Mouse (Mus musculus) kidney, embryonic 15.5 days (tissue): Measurements from ENCODE around the gene Znrd1as. TPM values are rescaled to one million over a fixed set of nuclear protein-coding genes. Genes with fewer than 3 reads are reported as not detected.
A peak's percentile ranks its signal among the peaks of the same experiment; 100 is the strongest.

ENCODE experiments used
- ATAC-seq: fragments of 200-750 bp; cut with Nextera tagmentation; replicated peaks from 2 replicates; pipeline ENCODE4 v1.8.0; 2017; ENCODE audit warnings: moderate TSS enrichment; ENCODE audit not compliant: low FRiP score
- H3K27ac ChIP-seq: fragments of 300-500 bp; sonication (generic); 2 replicates; pipeline ENCODE4 v1.5.1; 2015; ENCODE audit warnings: mild to moderate bottlenecking, inconsistent platforms
- H3K27me3 ChIP-seq: fragments of 300-500 bp; sonication (generic); 2 replicates; pipeline ENCODE4 v1.6.1; 2015; ENCODE audit warnings: inconsistent platforms
- H3K36me3 ChIP-seq: fragments of 300-500 bp; sonication (generic); 2 replicates; pipeline ENCODE4 v1.6.1; 2015; ENCODE audit warnings: inconsistent platforms
- H3K4me1 ChIP-seq: fragments of 300-500 bp; sonication (generic); 2 replicates; pipeline ENCODE4 v1.6.1; 2015; ENCODE audit warnings: inconsistent platforms
- H3K4me2 ChIP-seq: fragments of 300-500 bp; sonication (generic); 2 replicates; pipeline ENCODE4 v1.6.1; 2015; ENCODE audit warnings: moderate library complexity, mild to moderate bottlenecking, inconsistent platforms
- H3K4me3 ChIP-seq: fragments of 300-500 bp; sonication (generic); replicated peaks from 2 replicates; pipeline ENCODE4 v1.5.1; 2015; ENCODE audit warnings: mild to moderate bottlenecking, inconsistent platforms
- H3K9ac ChIP-seq: fragments of 300-500 bp; sonication (generic); 2 replicates; pipeline ENCODE4 v1.6.1; 2015; ENCODE audit warnings: mild to moderate bottlenecking, inconsistent platforms
- H3K9me3 ChIP-seq: fragments of 300-500 bp; sonication (generic); replicated peaks from 2 replicates; pipeline ENCODE4 v1.6.1; 2016; ENCODE audit warnings: inconsistent platforms
- WGBS: fragments of 180-500 bp; shearing (Covaris S2); methylation state at CpG from one replicate; pipeline ENCODE4 v1.1.7; 2015; ENCODE audit warnings: mixed read lengths; 5-methylcytosine and 5-hydroxymethylcytosine counted together
- polyA plus RNA-seq: library from polyadenylated mRNA; unstranded; fragments of >200 nt; fragmentation: Nextera tagmentation; extraction: Ambion mirVana; gene quantifications from 2 replicates; pipeline ENCODE4 v1.2.1, GENCODE M21; 2015

Gene Znrd1as
- polyA plus RNA-seq, 1 experiment from 2014 or later, result 6.6 TPM

DNA sequence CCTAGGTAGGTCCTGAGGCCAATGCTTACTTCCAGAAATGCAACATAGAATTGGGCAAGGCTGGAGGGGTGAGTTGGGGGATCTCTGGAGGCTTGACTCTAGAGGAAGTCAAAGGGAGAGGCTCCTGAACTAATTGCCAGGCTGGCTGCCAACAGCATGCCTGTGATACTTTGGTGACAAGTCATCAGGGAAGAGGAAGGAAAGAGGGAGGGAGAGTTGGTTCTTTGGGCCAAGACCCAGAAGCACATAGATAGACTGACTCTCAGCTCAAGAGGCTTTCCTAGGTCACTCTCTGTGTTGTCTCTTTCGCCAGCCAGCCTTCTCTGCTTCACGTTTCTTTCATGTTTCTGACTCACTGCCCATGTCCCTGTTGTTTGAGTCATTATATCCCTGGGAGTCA, 26.6 kb upstream of the Znrd1as start:
- H3K27ac ChIP-seq, result no peak overlapping the region
- WGBS, result 66% methylated on average over 2 of the region's 2 CpGs
- ATAC-seq, result no peak

DNA sequence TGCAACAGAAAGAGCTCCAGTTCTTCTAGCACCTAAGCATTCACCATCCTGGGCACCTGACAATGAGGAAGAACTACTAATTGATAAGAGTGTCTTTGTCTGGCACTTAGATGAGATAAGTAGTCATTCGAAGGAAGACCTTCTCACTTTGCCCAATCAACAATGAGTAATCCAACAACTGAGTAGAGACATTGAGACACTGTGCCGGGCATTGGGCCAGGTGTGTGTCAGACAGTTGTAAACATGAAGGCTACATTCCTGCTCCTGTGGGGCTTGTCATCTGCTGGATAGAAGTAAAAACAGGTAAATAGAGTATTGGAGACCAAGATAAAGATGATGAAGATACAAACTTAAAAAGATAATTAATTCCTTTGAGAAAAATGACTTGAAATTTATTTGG, 20.3 kb upstream of the Znrd1as start:
- no peak for ATAC-seq

More for the DNA sequence above, 26.6 kb upstream of the Znrd1as start:
- H3K27me3 ChIP-seq, result peaks cover 5% of the 10 kb centered on the region
- H3K36me3 ChIP-seq, result no peaks in the 10 kb centered on the region
- peaks cover 4% of the 10 kb centered on the region; the same call in 1 of the 2 replicates for H3K4me1 ChIP-seq
- no peak overlapping the region for H3K4me3 ChIP-seq
- no peak overlapping the region for H3K9ac ChIP-seq
- H3K9me3 ChIP-seq, result no peaks in the 10 kb centered on the region
- no peak overlapping the region for H3K4me2 ChIP-seq

DNA sequence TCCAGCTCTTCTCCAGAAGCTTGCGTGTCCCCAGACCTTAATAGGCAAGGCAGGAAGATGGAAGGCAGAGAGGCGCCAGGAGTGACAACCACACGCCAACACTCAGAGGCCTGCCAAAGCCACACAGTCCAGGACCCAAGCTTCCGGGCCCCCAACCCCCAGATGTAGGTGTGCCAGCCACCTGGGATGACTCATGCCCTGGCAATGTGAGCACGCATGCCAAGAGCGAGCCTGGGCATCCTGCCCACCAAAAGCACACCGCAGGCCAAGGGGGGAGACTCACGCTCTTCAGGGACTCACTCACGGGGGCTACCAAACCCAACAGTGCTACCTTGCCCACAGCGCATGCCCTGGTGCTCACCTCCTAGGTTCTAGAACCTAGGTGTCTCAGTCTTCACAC, 16.0 kb upstream of the Znrd1as start:
- Histone ChIP-seq H3K27me3 (peaks cover 77% of the 10 kb centered on the region), H3K36me3 (no peaks in the 10 kb centered on the region), H3K9me3 (no peaks in the 10 kb centered on the region), H3K4me3 (peak overlapping the region; percentile 46), H3K27ac (no peak overlapping the region), H3K4me1 (peaks cover 30% of the 10 kb centered on the region), H3K4me2 (peak overlapping the region; percentile 77), H3K9ac (no peak overlapping the region)
- ATAC-seq, result 0 out of 2 replicates have a peak, but pooled peaks have one; percentile 13
- WGBS, result 46% methylated on average over 10 of the region's 10 CpGs

More for the DNA sequence above, 20.3 kb upstream of the Znrd1as start:
- no peaks in the 10 kb centered on the region for H3K36me3 ChIP-seq
- peaks cover 42% of the 10 kb centered on the region for H3K27me3 ChIP-seq
- WGBS, result 81% methylated on average over 2 of the region's 2 CpGs
- no peak overlapping the region for H3K4me3 ChIP-seq
- peaks cover 8% of the 10 kb centered on the region for H3K4me1 ChIP-seq
- no peak overlapping the region for H3K27ac ChIP-seq
- no peak overlapping the region for H3K4me2 ChIP-seq
- no peak overlapping the region for H3K9ac ChIP-seq
- H3K9me3 ChIP-seq, result no peaks in the 10 kb centered on the region

DNA sequence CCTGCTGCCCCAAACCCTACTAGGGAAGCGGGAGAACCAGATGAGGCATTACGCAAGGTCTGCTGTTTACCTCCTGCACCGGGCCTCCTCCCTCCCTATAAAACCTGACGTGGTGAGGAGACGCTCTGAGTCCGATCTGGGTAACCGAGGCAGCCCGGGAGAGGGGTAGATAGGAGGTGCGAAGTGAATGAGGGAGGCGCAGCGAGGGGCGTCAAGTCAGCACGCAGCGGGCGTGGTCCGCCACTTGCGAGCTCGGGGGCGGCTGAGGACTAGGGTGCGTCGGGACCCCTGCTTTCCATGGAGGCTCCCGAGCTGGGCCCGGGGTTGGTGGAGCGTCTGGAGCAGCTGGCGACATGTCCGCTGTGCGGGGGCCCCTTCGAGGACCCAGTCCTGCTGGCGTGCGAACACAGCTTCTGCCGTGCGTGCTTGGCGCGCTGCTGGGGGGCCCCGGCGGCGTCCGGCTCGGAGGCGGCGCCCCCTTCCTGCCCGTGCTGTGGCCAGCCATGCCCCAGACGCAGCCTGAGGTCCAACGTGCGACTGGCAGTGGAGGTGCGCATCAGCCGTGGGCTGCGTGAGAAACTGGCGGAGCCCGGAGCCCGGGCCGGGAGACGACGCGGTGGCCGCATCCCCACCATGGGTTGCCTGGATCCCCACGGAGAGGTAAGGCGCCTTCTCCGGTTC, 15.5 kb upstream of the Znrd1as start, which contains the start of gene Rnf39:
Rnf39 (plus strand) TSS at position 128 of the 681 bp plus-strand sequence.
- peak within 1 kb of the TSS; percentile 21; the same call in 1 of the 2 replicates for H3K9ac ChIP-seq
- no peaks in the 10 kb centered on the region for H3K36me3 ChIP-seq
- peak within 1 kb of the TSS; percentile 77 for H3K4me2 ChIP-seq
- H3K4me1 ChIP-seq, result peaks cover 36% of the 10 kb centered on the region
- H3K27ac ChIP-seq, result no peak within 1 kb of the TSS
- H3K9me3 ChIP-seq, result no peaks in the 10 kb centered on the region
- ATAC-seq, result 0 out of 2 replicates have a peak, but pooled peaks have one; percentile 7
- H3K27me3 ChIP-seq, result peaks cover 74% of the 10 kb centered on the region
- H3K4me3 ChIP-seq, result peak within 1 kb of the TSS; percentile 46
- WGBS, result 1% methylated on average over 57 of the region's 59 CpGs

GRCm38 (mm10) chr17:36943691-36944090, 14.7 kb upstream of the Znrd1as start:
- WGBS, result 1% methylated on average over 5 of the region's 5 CpGs
- Histone ChIP-seq H3K4me1 (peaks cover 38% of the 10 kb centered on the region), H3K27me3 (peaks cover 74% of the 10 kb centered on the region), H3K36me3 (peaks cover 4% of the 10 kb centered on the region), H3K9me3 (no peaks in the 10 kb centered on the region), H3K9ac (no peak overlapping the region), H3K4me3 (peak overlapping the region; percentile 46; the same call in 1 of the 2 replicates), H3K4me2 (peak overlapping the region; percentile 77), H3K27ac (no peak overlapping the region)
- ATAC-seq, result no peak

- H3K27me3 ChIP-seq, result peaks cover 69% of the 10 kb centered on the region
- H3K36me3 ChIP-seq, result peaks cover 10% of the 10 kb centered on the region
- H3K4me3 ChIP-seq, result no peak overlapping the region; the same call in 1 of the 2 replicates
- 15% methylated on average over 9 of the region's 9 CpGs for WGBS
- no peaks in the 10 kb centered on the region for H3K9me3 ChIP-seq
- H3K4me1 ChIP-seq, result peaks cover 38% of the 10 kb centered on the region
- H3K4me2 ChIP-seq, result no peak overlapping the region
- no peak overlapping the region for H3K9ac ChIP-seq
- no peak overlapping the region for H3K27ac ChIP-seq
- no peak for ATAC-seq
These were observed 14.1 kb upstream of the Znrd1as start for GRCm38 (mm10) chr17:36944121-36944775.

DNA sequence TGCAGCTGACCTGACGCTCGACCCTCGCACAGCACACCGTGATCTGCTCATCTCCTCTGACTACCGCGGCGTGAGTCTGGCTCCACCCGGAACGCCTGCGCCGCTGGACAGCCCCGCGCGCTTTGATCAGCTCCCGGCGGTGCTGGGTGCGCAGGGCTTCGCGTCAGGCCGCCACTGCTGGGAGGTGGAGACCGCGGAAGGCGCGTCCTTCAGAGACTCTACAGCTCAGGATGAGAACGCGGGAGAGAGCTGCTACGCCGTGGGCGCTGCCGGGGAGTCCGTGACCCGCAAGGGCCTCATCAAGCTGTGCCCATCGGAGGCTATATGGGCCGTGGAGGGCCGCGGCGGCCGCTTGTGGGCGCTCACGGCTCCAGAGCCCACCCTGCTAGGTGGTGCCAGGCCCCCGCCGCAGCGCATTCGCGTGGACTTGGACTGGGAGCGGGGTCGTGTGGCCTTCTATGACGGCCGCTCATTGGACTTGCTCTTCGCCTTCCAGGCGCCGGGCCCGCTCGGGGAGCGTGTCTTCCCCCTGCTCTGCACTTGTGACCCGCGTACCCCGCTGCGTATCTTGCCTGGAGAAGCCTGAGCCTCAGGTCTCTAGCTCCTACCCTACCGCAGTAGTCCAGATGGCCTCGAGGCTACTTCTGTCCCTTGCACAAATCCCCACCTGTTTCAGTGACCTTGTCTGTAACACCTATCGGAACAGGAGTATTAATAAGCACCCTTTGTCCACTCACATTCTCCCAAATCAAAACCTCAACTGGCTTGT, 11.2 kb upstream of the Znrd1as start:
- Histone ChIP-seq H3K27ac (no peak overlapping the region), H3K9me3 (no peaks in the 10 kb centered on the region), H3K9ac (peak overlapping the region; percentile 56), H3K4me1 (peaks cover 50% of the 10 kb centered on the region), H3K27me3 (peaks cover 48% of the 10 kb centered on the region), H3K4me3 (peak overlapping the region; percentile 60), H3K36me3 (peaks cover 13% of the 10 kb centered on the region), H3K4me2 (peak overlapping the region; percentile 97)
- peak; percentile 47 for ATAC-seq
- WGBS, result 2% methylated on average over 62 of the region's 62 CpGs

GRCm38 (mm10) chr17:36948286-36948685, 10.1 kb upstream of the Znrd1as start:
- no peak overlapping the region for H3K4me2 ChIP-seq
- WGBS, result 88% methylated on average over 1 of the region's 1 CpGs
- no peak overlapping the region for H3K4me3 ChIP-seq
- H3K27me3 ChIP-seq, result peaks cover 38% of the 10 kb centered on the region
- H3K9ac ChIP-seq, result no peak overlapping the region
- peaks cover 40% of the 10 kb centered on the region for H3K4me1 ChIP-seq
- H3K9me3 ChIP-seq, result no peaks in the 10 kb centered on the region
- ATAC-seq, result no peak
- 0 out of 2 replicates have a peak overlapping the region, but pooled peaks have one; percentile 9 for H3K27ac ChIP-seq
- H3K36me3 ChIP-seq, result peaks cover 13% of the 10 kb centered on the region

GRCm38 (mm10) chr17:36949265-36949664, 9.1 kb upstream of the Znrd1as start:
- Histone ChIP-seq H3K27ac (no peak overlapping the region), H3K4me1 (peaks cover 30% of the 10 kb centered on the region), H3K9ac (no peak overlapping the region), H3K27me3 (peaks cover 28% of the 10 kb centered on the region), H3K4me3 (no peak overlapping the region), H3K9me3 (no peaks in the 10 kb centered on the region), H3K36me3 (peaks cover 16% of the 10 kb centered on the region), H3K4me2 (no peak overlapping the region)
- ATAC-seq, result no peak
- WGBS, result 86% methylated on average over 8 of the region's 8 CpGs

- Histone ChIP-seq H3K27ac (peak within 1 kb of the TSS; percentile 81), H3K9ac (peak within 1 kb of the TSS; percentile 76), H3K36me3 (peaks cover 31% of the 10 kb centered on the region), H3K9me3 (no peaks in the 10 kb centered on the region), H3K4me2 (peak within 1 kb of the TSS; percentile 72), H3K4me1 (peaks cover 29% of the 10 kb centered on the region), H3K4me3 (peak within 1 kb of the TSS; percentile 79), H3K27me3 (peaks cover 8% of the 10 kb centered on the region)
- ATAC-seq, result peak; percentile 97
- 4% methylated on average over 36 of the region's 36 CpGs for WGBS
These were observed 7.1 kb upstream of the Znrd1as start, which contains the start of gene Ppp1r11 for GRCm38 (mm10) chr17:36950981-36951947. Ppp1r11 (minus strand) TSS chr17:36951741.

DNA sequence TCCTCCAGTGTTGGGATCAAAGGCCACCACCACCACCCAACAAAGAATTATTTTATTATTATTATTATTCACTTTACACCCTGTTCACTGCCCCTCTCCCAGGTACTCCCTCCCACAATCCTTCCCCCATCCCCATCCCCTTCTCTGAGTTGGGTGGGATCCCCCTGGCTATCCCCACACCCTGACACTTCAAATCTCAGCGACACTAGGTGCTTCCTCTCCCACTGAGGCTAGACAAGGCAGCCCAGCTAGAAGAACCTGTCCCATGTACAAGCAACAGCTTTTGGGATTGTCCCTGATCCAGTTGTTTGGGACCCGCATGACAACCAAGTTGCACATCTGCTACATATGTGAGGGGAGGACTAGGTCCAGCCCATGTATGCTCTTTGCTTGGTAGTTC, 5.8 kb upstream of the Znrd1as start:
- Histone ChIP-seq H3K4me2 (no peak overlapping the region), H3K27ac (no peak overlapping the region), H3K36me3 (peaks cover 35% of the 10 kb centered on the region), H3K9me3 (no peaks in the 10 kb centered on the region), H3K9ac (no peak overlapping the region), H3K4me1 (peaks cover 22% of the 10 kb centered on the region), H3K27me3 (no peaks in the 10 kb centered on the region), H3K4me3 (no peak overlapping the region)
- ATAC-seq, result no peak
- WGBS, result 92% methylated on average over 2 of the region's 2 CpGs
